Mouse (Mus musculus) liver, embryonic 13.5 days (tissue): ENCODE measurements around the gene Gm11634. TPM values are rescaled to one million over a fixed set of nuclear protein-coding genes. Genes with fewer than 3 reads are reported as not detected.
"Not testable (repeated sequence)": the region's sequence is repeated elsewhere in the genome, so short reads cannot be mapped to it uniquely, and the experiment has no call there.

Experiments used
- ATAC-seq: fragments of 200-750 bp; cut with Nextera tagmentation; 2 replicates; pipeline ENCODE4 v1.8.0; 2017; ENCODE audit warnings: low read depth, mild to moderate bottlenecking, moderate number of reproducible peaks, moderate library complexity
- DNase-seq: peaks from one replicate; pipeline ENCODE4 v3.0.0; 2022
- H3K27ac ChIP-seq: fragments of 300-500 bp; sonication (generic); 2 replicates; pipeline ENCODE4 v1.5.1; 2015; ENCODE audit warnings: moderate library complexity, mild to moderate bottlenecking, inconsistent platforms
- H3K27me3 ChIP-seq: fragments of 300-500 bp; sonication (generic); 2 replicates; pipeline ENCODE4 v1.6.1; 2015; ENCODE audit warnings: mild to moderate bottlenecking, inconsistent platforms
- H3K36me3 ChIP-seq: fragments of 300-500 bp; sonication (generic); 2 replicates; pipeline ENCODE4 v1.6.1; 2015; ENCODE audit warnings: mild to moderate bottlenecking, inconsistent platforms
- H3K4me1 ChIP-seq: fragments of 300-500 bp; sonication (generic); replicated peaks from 2 replicates; pipeline ENCODE4 v1.6.1; 2015; ENCODE audit warnings: inconsistent platforms
- H3K4me2 ChIP-seq: fragments of 300-500 bp; sonication (generic); 2 replicates; pipeline ENCODE4 v1.6.1; 2015; ENCODE audit warnings: inconsistent platforms, mild to moderate bottlenecking, moderate library complexity
- H3K4me3 ChIP-seq: fragments of 300-500 bp; sonication (generic); replicated peaks from 2 replicates; pipeline ENCODE4 v1.5.1; 2015; ENCODE audit warnings: mild to moderate bottlenecking, inconsistent platforms
- H3K9ac ChIP-seq: fragments of 300-500 bp; sonication (generic); 2 replicates; pipeline ENCODE4 v1.6.1; 2015; ENCODE audit warnings: mild to moderate bottlenecking, inconsistent platforms
- H3K9me3 ChIP-seq: fragments of 300-500 bp; sonication (generic); replicated peaks from 2 replicates; pipeline ENCODE4 v1.6.1; 2016; ENCODE audit warnings: inconsistent platforms
- whole genome bisulfite sequencing: fragments of 180-500 bp; shearing (Covaris S2); methylation state at CpG from one replicate; pipeline ENCODE4 v1.1.7; 2015; ENCODE audit not compliant: insufficient replicate concordance; 5-methylcytosine and 5-hydroxymethylcytosine counted together
- polyA plus RNA-seq: library from polyadenylated mRNA; unstranded; fragments of >200 nt; fragmentation: Nextera tagmentation; extraction: Ambion mirVana; gene quantifications from 2 replicates; pipeline ENCODE4 v1.2.1, GENCODE M21; 2015

The Gm11634 gene
- not detected in 2 replicates for polyA plus RNA-seq

GRCm38 (mm10) chr11:101599156-101599555, at the start of gene Gm11634:
Gene Gm11634, minus strand, starts transcription at chr11:101599256.
- 64% methylated on average over 6 of the region's 6 CpGs for WGBS
- H3K4me1 ChIP-seq, result peaks cover 3% of the 10 kb centered on the region
- DNase-seq (no peak), ATAC-seq (no peak)
- no peak within 1 kb of the TSS for H3K4me3 ChIP-seq
- no peak within 1 kb of the TSS for H3K9ac ChIP-seq
- no peaks in the 10 kb centered on the region for H3K36me3 ChIP-seq
- H3K4me2 ChIP-seq, result no peak within 1 kb of the TSS
- no peaks in the 10 kb centered on the region for H3K9me3 ChIP-seq
- no peak within 1 kb of the TSS for H3K27ac ChIP-seq
- peaks cover 18% of the 10 kb centered on the region for H3K27me3 ChIP-seq

- not testable (repeated sequence) for H3K27ac ChIP-seq, H3K9ac ChIP-seq, H3K36me3 ChIP-seq, DNase-seq, ATAC-seq, H3K4me3 ChIP-seq, H3K4me2 ChIP-seq, H3K9me3 ChIP-seq, H3K27me3 ChIP-seq
- H3K4me1 ChIP-seq, result peaks cover 26% of the 10 kb centered on the region
- WGBS, result 84% methylated on average over 10 of the region's 10 CpGs
These were observed 48.0 kb upstream of the Gm11634 start for GRCm38 (mm10) chr11:101647093-101647492.

- H3K36me3 ChIP-seq, ATAC-seq, H3K27me3 ChIP-seq, H3K9me3 ChIP-seq, DNase-seq: not testable (repeated sequence)
- Histone ChIP-seq H3K4me2 (peak overlapping the region; percentile 63), H3K4me1 (peaks cover 26% of the 10 kb centered on the region), H3K27ac (peak overlapping the region; percentile 80), H3K9ac (peak overlapping the region; percentile 63), H3K4me3 (peak overlapping the region; percentile 41)
- 13% methylated on average over 16 of the region's 16 CpGs for WGBS
These were observed 47.3 kb upstream of the Gm11634 start for GRCm38 (mm10) chr11:101646283-101646794.

GRCm38 (mm10) chr11:101645411-101646282, 46.6 kb upstream of the Gm11634 start:
- H3K36me3 ChIP-seq, H3K27me3 ChIP-seq, DNase-seq, H3K9me3 ChIP-seq: not testable (repeated sequence)
- WGBS, result under 1% methylated on average over 45 of the region's 56 CpGs
- Histone ChIP-seq H3K9ac (peak overlapping the region; percentile 63), H3K4me1 (peaks cover 29% of the 10 kb centered on the region), H3K27ac (peak overlapping the region; percentile 80), H3K4me2 (peak overlapping the region; percentile 63), H3K4me3 (peak overlapping the region; percentile 41)
- peak; percentile 80 for ATAC-seq

- H3K27me3 ChIP-seq, DNase-seq, H3K4me2 ChIP-seq, ATAC-seq, H3K9me3 ChIP-seq, H3K36me3 ChIP-seq, H3K4me3 ChIP-seq, H3K9ac ChIP-seq: not testable (repeated sequence)
- Histone ChIP-seq H3K4me1 (peaks cover 29% of the 10 kb centered on the region), H3K27ac (peak overlapping the region; percentile 75)
- WGBS, result 1% methylated on average over 4 of the region's 4 CpGs
These were observed 46.0 kb upstream of the Gm11634 start for GRCm38 (mm10) chr11:101645043-101645410.

- ATAC-seq, result no peak
These were observed 45.5 kb upstream of the Gm11634 start for GRCm38 (mm10) chr11:101644591-101644990.

GRCm38 (mm10) chr11:101642931-101643330, 43.9 kb upstream of the Gm11634 start:
- 40% methylated on average over 5 of the region's 5 CpGs for WGBS
- H3K4me3 ChIP-seq, result no peak overlapping the region
- peak overlapping the region; percentile 53 for H3K27ac ChIP-seq
- no peak for ATAC-seq
- no peak for DNase-seq
- H3K36me3 ChIP-seq, result no peaks in the 10 kb centered on the region
- no peaks in the 10 kb centered on the region for H3K9me3 ChIP-seq
- no peaks in the 10 kb centered on the region for H3K27me3 ChIP-seq
- 0 out of 2 replicates have a peak overlapping the region, but pooled peaks have one; percentile 14 for H3K4me2 ChIP-seq
- no peak overlapping the region for H3K9ac ChIP-seq
- peaks cover 29% of the 10 kb centered on the region for H3K4me1 ChIP-seq

More at GRCm38 (mm10) chr11:101644591-101644990, 45.5 kb upstream of the Gm11634 start:
- no peak overlapping the region for H3K9ac ChIP-seq
- no peak for DNase-seq
- peaks cover 29% of the 10 kb centered on the region for H3K4me1 ChIP-seq
- WGBS, result 47% methylated on average over 3 of the region's 3 CpGs
- H3K27me3 ChIP-seq, result no peaks in the 10 kb centered on the region
- no peaks in the 10 kb centered on the region for H3K9me3 ChIP-seq
- H3K36me3 ChIP-seq, result no peaks in the 10 kb centered on the region
- no peak overlapping the region for H3K4me2 ChIP-seq
- H3K27ac ChIP-seq, result peak overlapping the region; percentile 75; the same call in 1 of the 2 replicates
- H3K4me3 ChIP-seq, result no peak overlapping the region

GRCm38 (mm10) chr11:101641710-101642642, 42.9 kb upstream of the Gm11634 start:
- Histone ChIP-seq H3K27ac (peak overlapping the region; percentile 62), H3K4me2 (peak overlapping the region; percentile 61; the same call in 1 of the 2 replicates), H3K4me1 (peaks cover 29% of the 10 kb centered on the region)
- H3K9me3 ChIP-seq, H3K9ac ChIP-seq, H3K4me3 ChIP-seq, H3K36me3 ChIP-seq, H3K27me3 ChIP-seq: not testable (repeated sequence)
- DNase-seq (peak; percentile 76), ATAC-seq (peak; percentile 81)
- WGBS, result 5% methylated on average over 14 of the region's 26 CpGs

GRCm38 (mm10) chr11:101640857-101641709, 42.0 kb upstream of the Gm11634 start:
- 7% methylated on average over 53 of the region's 53 CpGs for WGBS
- H3K4me2 ChIP-seq, result peak overlapping the region; percentile 61
- not testable (repeated sequence) for H3K27me3 ChIP-seq, H3K36me3 ChIP-seq, H3K9me3 ChIP-seq
- ATAC-seq (peak; percentile 16; the same call in 1 of the 2 replicates), DNase-seq (peak; percentile 85)
- H3K27ac ChIP-seq, result peak overlapping the region; percentile 53; the same call in 1 of the 2 replicates
- H3K4me3 ChIP-seq, result peak overlapping the region; percentile 47
- H3K9ac ChIP-seq, result peak overlapping the region; percentile 66
- H3K4me1 ChIP-seq, result peaks cover 22% of the 10 kb centered on the region

GRCm38 (mm10) chr11:101639761-101640160, 40.7 kb upstream of the Gm11634 start:
- H3K4me3 ChIP-seq, result no peak overlapping the region
- H3K9ac ChIP-seq, result no peak overlapping the region
- WGBS, result 76% methylated on average over 4 of the region's 4 CpGs
- H3K27ac ChIP-seq, result no peak overlapping the region
- no peak for DNase-seq
- H3K4me2 ChIP-seq, result no peak overlapping the region
- no peaks in the 10 kb centered on the region for H3K36me3 ChIP-seq
- H3K27me3 ChIP-seq, result no peaks in the 10 kb centered on the region; the same call in 1 of the 2 replicates
- H3K9me3 ChIP-seq, result no peaks in the 10 kb centered on the region
- ATAC-seq, result no peak
- peaks cover 22% of the 10 kb centered on the region for H3K4me1 ChIP-seq
